Mouse (Mus musculus) cerebellum, adult 11-12 months (tissue): ENCODE results near the gene Golga3.
A peak's percentile ranks its signal among the peaks of the same experiment; 100 is the strongest.

ENCODE experiments used
- DNase-seq: peaks from one replicate; pipeline ENCODE4 v3.0.0; 2022

Gene Golga3

GRCm38 (mm10) chr5:110232346-110232745, 55.8 kb downstream of the Golga3 start:
- DNase-seq: no peak

- no peak for DNase-seq
Measured at GRCm38 (mm10) chr5:110244091-110244490, 67.6 kb downstream of the Golga3 start.

- DNase-seq: no peak
Measured at GRCm38 (mm10) chr5:110266941-110267340, 90.4 kb downstream of the Golga3 start.

- peak; percentile 86 for DNase-seq
Measured at GRCm38 (mm10) chr5:110269141-110270101, 92.9 kb downstream of the Golga3 start, which contains the start of gene Pgam5. TSS of gene Pgam5 (minus strand) at chr5:110269913.

GRCm38 (mm10) chr5:110270242-110270641, 93.7 kb downstream of the Golga3 start:
- DNase-seq: peak; percentile 29

- no peak for DNase-seq
Measured at GRCm38 (mm10) chr5:110274147-110274546, 97.6 kb downstream of the Golga3 start.

GRCm38 (mm10) chr5:110274846-110275245, 98.3 kb downstream of the Golga3 start:
- no peak for DNase-seq
